Mouse (Mus musculus) stomach, postnatal 0 days (tissue): ENCODE results near the gene Zfhx3. TPM values are rescaled to one million over a fixed set of nuclear protein-coding genes. Genes with fewer than 3 reads are reported as not detected.

ENCODE experiments used
- ATAC-seq: fragments of 200-750 bp; cut with Nextera tagmentation; 2 replicates; pipeline ENCODE4 v1.8.0; 2017; ENCODE audit not compliant: low FRiP score, low TSS enrichment
- DNase-seq: peaks from one replicate; pipeline ENCODE4 v3.0.0-alpha.2; 2016; ENCODE audit warnings: low spot score
- H3K27ac ChIP-seq: fragments of 300-500 bp; sonication (generic); replicated peaks from 2 replicates; pipeline ENCODE4 v1.5.1; 2014; ENCODE audit warnings: mild to moderate bottlenecking, control low read depth
- H3K27me3 ChIP-seq: fragments of 300-500 bp; sonication (generic); 2 replicates; pipeline ENCODE4 v1.6.1; 2014; ENCODE audit warnings: low read length; ENCODE audit not compliant: control insufficient read depth, insufficient read depth
- H3K36me3 ChIP-seq: fragments of 300-500 bp; sonication (generic); 2 replicates; pipeline ENCODE4 v1.6.1; 2014; ENCODE audit warnings: low read length, mixed read lengths; ENCODE audit not compliant: control insufficient read depth, insufficient read depth
- H3K4me1 ChIP-seq: fragments of 300-500 bp; sonication (generic); replicated peaks from 2 replicates; pipeline ENCODE4 v1.6.1; 2014; ENCODE audit warnings: antibody characterized with exemption; ENCODE audit not compliant: control insufficient read depth, insufficient read depth
- H3K4me2 ChIP-seq: fragments of 300-500 bp; sonication (generic); replicated peaks from 2 replicates; pipeline ENCODE4 v1.6.1; 2014; ENCODE audit warnings: low read depth, mild to moderate bottlenecking, control low read depth, moderate library complexity
- H3K4me3 ChIP-seq: fragments of 300-500 bp; sonication (generic); 2 replicates; pipeline ENCODE4 v1.5.1; 2014; ENCODE audit warnings: low read depth, low read length, control low read depth
- H3K9ac ChIP-seq: fragments of 300-500 bp; sonication (generic); 2 replicates; pipeline ENCODE4 v1.6.1; 2014; ENCODE audit warnings: mild to moderate bottlenecking, low read length, control low read depth, mixed read lengths
- H3K9me3 ChIP-seq: fragments of 300-500 bp; sonication (generic); 2 replicates; pipeline ENCODE4 v1.6.1; 2016; ENCODE audit warnings: low read length; ENCODE audit not compliant: control insufficient read depth
- CTCF ChIP-seq: IDR thresholded peaks from 2 replicates; pipeline ENCODE4 v1.5.1; 2016; ENCODE audit warnings: antibody characterized with exemption, low read depth, mild to moderate bottlenecking, moderate library complexity
- EP300 ChIP-seq: optimal IDR thresholded peaks from 2 replicates; pipeline ENCODE3; 2016; ENCODE audit warnings: antibody characterized with exemption
- WGBS: fragments of 180-500 bp; shearing (Covaris S2); extraction: QIAGEN DNeasy Blood & Tissue Kit; methylation state at CpG from one replicate; pipeline ENCODE4 v1.1.7; 2014; 5-methylcytosine and 5-hydroxymethylcytosine counted together
- polyA plus RNA-seq: library from polyadenylated mRNA; unstranded; fragments of >200 nt; fragmentation: Nextera tagmentation; extraction: Ambion mirVana; gene quantifications from 2 replicates; pipeline ENCODE4 v1.2.1, GENCODE M21; 2015

The Zfhx3 gene
- polyA plus RNA-seq, 1 experiment from 2014 or later = 4.6 TPM

DNA sequence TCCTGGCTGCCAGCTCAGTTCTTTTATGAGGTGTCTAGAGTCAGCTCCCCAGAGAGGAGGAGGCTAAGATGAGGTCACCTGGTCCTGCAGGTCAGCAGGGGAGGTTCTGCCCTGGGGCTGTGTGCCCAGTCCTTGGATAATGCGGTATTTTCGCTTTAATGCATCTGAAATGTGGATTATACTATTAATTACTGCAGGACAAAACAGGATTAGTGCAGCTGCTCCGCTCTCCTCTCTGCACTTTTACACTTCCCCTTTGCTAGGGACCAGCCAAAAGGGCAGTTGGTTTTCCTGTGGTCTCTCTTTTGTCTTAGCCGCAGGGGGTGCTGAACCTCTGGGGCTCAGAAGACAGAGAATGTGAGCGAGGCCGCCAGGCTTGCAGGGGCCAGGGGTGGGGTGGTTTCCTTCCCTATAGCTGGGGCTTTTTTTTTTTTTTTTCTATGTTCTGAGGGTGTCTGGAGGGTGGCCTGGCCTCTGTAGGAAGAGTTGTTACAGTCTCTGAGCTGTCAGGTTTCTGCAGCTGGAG, 806.5 kb downstream of the Zfhx3 start:
- TF ChIP-seq EP300 = no peak
- no peak for TF ChIP-seq CTCF
- H3K4me1 ChIP-seq = peaks cover 7% of the 10 kb centered on the region
- H3K9me3 ChIP-seq = no peaks in the 10 kb centered on the region
- H3K36me3 ChIP-seq = no peaks in the 10 kb centered on the region
- WGBS = 36% methylated on average over 6 of the region's 6 CpGs
- H3K27ac ChIP-seq = peak overlapping the region; percentile 41; the same call in 1 of the 2 replicates
- no peak overlapping the region for H3K9ac ChIP-seq
- H3K4me2 ChIP-seq = no peak overlapping the region; the same call in 1 of the 2 replicates
- DNase-seq (no peak), ATAC-seq (no peak)
- H3K4me3 ChIP-seq = no peak overlapping the region
- H3K27me3 ChIP-seq = no peaks in the 10 kb centered on the region

DNA sequence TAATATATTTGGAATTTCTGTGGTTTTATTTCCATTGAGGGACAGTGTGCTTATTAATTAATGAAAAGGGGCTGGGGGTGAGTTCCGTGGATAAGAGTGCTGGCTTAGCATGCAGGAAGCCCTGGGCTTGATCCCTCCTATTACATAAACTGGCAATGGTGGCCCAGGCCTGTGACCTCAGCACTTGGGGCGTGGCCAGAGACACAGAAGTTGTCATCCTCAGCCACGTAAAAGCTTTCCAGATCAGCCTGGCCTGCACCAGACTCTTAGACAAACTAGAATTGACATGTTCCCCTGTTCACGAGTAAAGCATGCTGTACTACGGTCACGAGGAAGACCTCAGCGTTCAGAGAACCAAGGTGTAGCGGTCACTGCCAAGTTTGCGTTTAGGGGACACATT, 808.4 kb downstream of the Zfhx3 start:
- Histone ChIP-seq H3K27ac (no peak overlapping the region), H3K4me1 (peaks cover 7% of the 10 kb centered on the region), H3K36me3 (no peaks in the 10 kb centered on the region), H3K9ac (no peak overlapping the region), H3K4me3 (no peak overlapping the region), H3K27me3 (no peaks in the 10 kb centered on the region), H3K4me2 (no peak overlapping the region), H3K9me3 (no peaks in the 10 kb centered on the region)
- ATAC-seq (no peak), DNase-seq (no peak)
- TF ChIP-seq CTCF = no peak
- TF ChIP-seq EP300 = no peak
- WGBS = 87% methylated on average over 9 of the region's 9 CpGs

GRCm38 (mm10) chr8:108754556-108754955, 812.1 kb downstream of the Zfhx3 start:
- H3K9me3 ChIP-seq = no peaks in the 10 kb centered on the region
- 73% methylated on average over 6 of the region's 6 CpGs for WGBS
- H3K4me2 ChIP-seq = no peak overlapping the region
- no peak overlapping the region for H3K9ac ChIP-seq
- H3K4me3 ChIP-seq = no peak overlapping the region
- TF ChIP-seq EP300 (no peak), CTCF (no peak)
- H3K27ac ChIP-seq = no peak overlapping the region; the same call in 1 of the 2 replicates
- H3K4me1 ChIP-seq = no peaks in the 10 kb centered on the region; the same call in 1 of the 2 replicates
- H3K36me3 ChIP-seq = no peaks in the 10 kb centered on the region
- no peaks in the 10 kb centered on the region for H3K27me3 ChIP-seq
- no peak for DNase-seq
- peak; percentile 28; the same call in 1 of the 2 replicates for ATAC-seq

DNA sequence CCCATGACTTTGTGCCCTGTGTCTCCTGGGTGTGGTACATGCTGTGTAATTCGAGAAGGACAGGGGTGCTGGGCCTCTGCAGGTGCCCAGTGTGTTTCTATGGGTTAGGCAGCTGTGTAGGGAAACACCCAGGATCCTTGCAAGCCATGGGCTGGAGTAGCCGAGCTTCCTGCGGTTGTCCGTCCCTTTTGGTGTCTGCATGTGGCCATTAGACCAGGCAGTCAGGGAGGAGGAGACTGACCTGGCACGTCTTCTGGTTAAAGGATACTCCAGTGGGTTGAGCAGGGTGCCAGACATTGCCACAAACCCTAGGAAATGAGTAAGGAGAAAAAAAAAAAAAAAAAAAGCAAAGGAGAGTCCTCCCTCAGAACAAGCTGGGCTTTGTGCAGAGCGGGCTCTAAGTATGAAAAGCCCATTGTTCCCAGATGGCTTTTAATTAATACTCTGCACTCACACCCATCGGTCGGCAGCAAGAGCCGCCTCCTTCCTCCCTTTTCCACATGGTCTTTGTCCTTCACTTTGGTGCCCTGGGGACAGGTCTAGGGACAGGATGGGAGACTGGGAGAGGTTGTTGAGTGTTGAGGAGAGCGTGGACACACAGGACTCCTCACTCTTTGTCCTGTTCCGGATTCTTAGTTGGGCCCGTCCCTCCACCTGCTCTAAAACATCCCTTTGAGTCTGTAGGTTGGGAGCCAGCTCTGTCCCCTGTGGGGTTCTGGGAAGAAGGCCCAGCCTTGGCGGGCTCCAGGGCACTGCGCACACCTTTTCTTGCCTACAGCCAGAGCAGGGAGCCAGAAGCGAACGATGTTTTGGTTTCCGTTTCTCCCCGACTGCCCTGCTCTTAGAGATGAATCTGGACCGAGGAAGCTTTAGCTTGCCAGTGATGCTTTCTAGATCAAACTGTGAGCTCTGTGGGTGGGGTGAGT, 813.2 kb downstream of the Zfhx3 start:
- ATAC-seq = peak; percentile 76
- H3K27ac ChIP-seq = 0 out of 2 replicates have a peak overlapping the region, but pooled peaks have one; percentile 53
- 62% methylated on average over 19 of the region's 19 CpGs for WGBS
- no peak overlapping the region for H3K4me2 ChIP-seq
- H3K36me3 ChIP-seq = no peaks in the 10 kb centered on the region
- H3K4me3 ChIP-seq = no peak overlapping the region
- H3K9me3 ChIP-seq = no peaks in the 10 kb centered on the region
- no peak overlapping the region for H3K9ac ChIP-seq
- TF ChIP-seq EP300 (no peak), CTCF (no peak)
- no peaks in the 10 kb centered on the region; the same call in 1 of the 2 replicates for H3K4me1 ChIP-seq
- peak; percentile 54 for DNase-seq
- no peaks in the 10 kb centered on the region for H3K27me3 ChIP-seq

- peak; percentile 58; the same call in 1 of the 2 replicates for ATAC-seq
- 57% methylated on average over 15 of the region's 15 CpGs for WGBS
- no peaks in the 10 kb centered on the region for H3K9me3 ChIP-seq
- no peaks in the 10 kb centered on the region for H3K36me3 ChIP-seq
- peaks cover 9% of the 10 kb centered on the region for H3K4me1 ChIP-seq
- TF ChIP-seq CTCF = peak; percentile 85
- no peak for TF ChIP-seq EP300
- no peak overlapping the region for H3K4me2 ChIP-seq
- no peaks in the 10 kb centered on the region for H3K27me3 ChIP-seq
- H3K27ac ChIP-seq = peak overlapping the region; percentile 45; the same call in 1 of the 2 replicates
- peak overlapping the region; percentile 38; the same call in 1 of the 2 replicates for H3K9ac ChIP-seq
- peak; percentile 80 for DNase-seq
- no peak overlapping the region for H3K4me3 ChIP-seq
Measured at GRCm38 (mm10) chr8:108759511-108760330, 817.3 kb downstream of the Zfhx3 start.
